Mouse (Mus musculus) heart, postnatal 0 days (tissue): ENCODE measurements around the gene Cmtm8.

Source experiments
- CTCF ChIP-seq: IDR thresholded peaks from 2 replicates; pipeline ENCODE4 v1.5.1; 2016; ENCODE audit warnings: antibody characterized with exemption, control low read depth, low read depth
- EP300 ChIP-seq: IDR thresholded peaks from 2 replicates; pipeline ENCODE4 v1.6.1; 2016; ENCODE audit warnings: antibody characterized with exemption, low read depth

DNA sequence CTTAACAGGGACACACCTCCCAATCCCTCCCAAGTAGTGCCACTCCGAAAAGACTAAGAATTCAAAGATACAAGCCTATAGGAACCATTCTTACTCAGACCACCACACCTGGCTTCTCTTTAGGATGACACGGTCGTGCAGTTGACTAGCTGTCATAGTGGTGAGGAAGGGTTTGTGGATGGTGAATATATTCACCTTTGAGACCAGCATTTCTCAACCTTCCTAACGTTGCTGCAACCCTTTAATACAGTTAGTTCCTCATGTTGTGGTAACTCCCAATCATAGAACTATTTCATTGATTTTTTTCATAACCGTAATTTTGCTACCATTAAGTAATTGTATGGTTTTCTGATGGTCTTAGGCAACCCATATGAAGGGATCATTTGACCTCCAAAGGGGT lies 56.8 kb downstream of the Cmtm8 start:
- no peak for TF ChIP-seq CTCF
- no peak for TF ChIP-seq EP300
